Mouse (Mus musculus) brown adipose tissue, adult 24 weeks (tissue): ENCODE data around the gene Jak2. TPM values are rescaled to one million over a fixed set of nuclear protein-coding genes. Genes with fewer than 3 reads are reported as not detected.

Experiments
- H3K27ac ChIP-seq: fragments of 200-500 bp; replicated peaks from 2 replicates; pipeline ENCODE4 v1.5.1; 2012; ENCODE audit warnings: low read depth, mild to moderate bottlenecking, low read length
- H3K4me1 ChIP-seq: fragments of 200-500 bp; 2 replicates; pipeline ENCODE4 v1.6.1; 2012; ENCODE audit warnings: low read length, mixed read lengths; ENCODE audit not compliant: control insufficient read depth, insufficient read depth, insufficient read length
- H3K4me3 ChIP-seq: fragments of 200-500 bp; 2 replicates; pipeline ENCODE4 v1.5.1; 2012; ENCODE audit warnings: low read depth, mild to moderate bottlenecking, low read length, moderate library complexity; ENCODE audit not compliant: insufficient read depth
- polyA plus RNA-seq: library from polyadenylated mRNA; stranded (reverse); fragments of >200 nt; gene quantifications from 2 replicates; pipeline ENCODE4 v1.2.4, GENCODE M21; 2012; ENCODE audit not compliant: missing spikeins, insufficient read depth, insufficient read length

Gene Jak2
- polyA plus RNA-seq, 1 experiment: 11.6 TPM

DNA sequence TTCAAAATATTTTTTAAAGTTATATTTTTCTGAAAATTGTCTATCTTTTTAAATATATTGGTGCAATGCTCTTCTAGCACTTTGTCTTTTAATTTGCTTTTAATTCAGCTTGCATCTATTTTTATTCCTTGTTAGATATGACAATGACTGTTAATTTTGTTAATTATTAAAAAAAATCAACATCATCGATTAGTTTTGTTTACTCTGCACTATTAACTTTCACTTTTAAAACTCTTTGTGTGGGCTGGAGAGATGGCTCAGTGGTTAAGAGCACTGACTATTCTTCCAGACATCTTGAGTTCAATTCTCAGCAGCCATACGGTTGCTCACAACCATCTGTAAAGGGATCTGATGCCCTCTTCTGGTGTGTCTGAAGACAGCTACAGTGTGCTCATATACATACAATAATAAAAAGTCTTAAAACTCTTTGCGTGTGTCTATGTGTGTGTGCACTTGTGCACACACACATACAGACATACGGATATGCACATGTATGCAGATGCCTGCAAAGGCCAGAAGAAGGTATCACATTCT, 17.2 kb downstream of the Jak2 start:
- H3K4me3 ChIP-seq: no peak overlapping the region
- H3K27ac ChIP-seq: no peak overlapping the region
- peaks cover 18% of the 10 kb centered on the region for H3K4me1 ChIP-seq

DNA sequence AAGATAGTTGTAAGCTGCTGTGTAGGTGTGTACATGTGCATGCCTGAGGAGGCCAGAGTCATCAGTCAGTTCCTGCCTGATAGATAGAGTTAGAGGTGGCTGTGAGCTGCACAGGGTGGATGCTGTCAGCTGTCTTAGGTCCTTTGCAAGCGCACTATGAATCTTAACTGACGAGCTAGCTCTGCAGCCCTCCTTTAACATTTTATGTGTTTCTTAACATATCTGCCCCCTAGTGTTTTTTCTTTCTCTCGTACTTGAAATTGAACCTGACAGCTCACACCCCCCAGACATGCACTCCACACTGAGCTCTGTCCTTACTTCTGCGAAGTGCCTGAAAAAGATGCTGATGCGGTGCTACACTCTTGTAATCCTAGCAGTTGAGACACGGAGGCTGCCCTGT, 18.6 kb downstream of the Jak2 start:
- Histone ChIP-seq H3K4me1 (peaks cover 11% of the 10 kb centered on the region), H3K4me3 (no peak overlapping the region), H3K27ac (no peak overlapping the region)

DNA sequence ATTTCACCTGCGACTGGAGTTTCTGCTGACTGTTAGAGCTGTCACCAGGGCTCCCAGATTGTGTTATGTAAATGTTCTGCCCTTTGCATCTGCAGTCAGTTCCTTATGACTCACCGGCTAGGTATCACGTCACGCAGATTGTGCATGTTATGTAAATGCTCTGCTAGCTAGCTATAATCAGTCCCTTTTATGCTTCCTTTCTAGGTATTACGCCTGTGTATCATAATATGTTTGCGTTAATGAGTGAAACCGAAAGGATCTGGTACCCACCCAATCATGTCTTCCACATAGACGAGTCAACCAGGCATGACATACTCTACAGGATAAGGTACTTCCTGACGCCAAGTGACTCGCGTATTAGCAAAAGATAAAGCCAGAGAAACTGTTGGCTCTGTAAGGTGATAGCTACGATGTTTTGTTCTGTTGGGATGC, 19.5 kb downstream of the Jak2 start:
- Histone ChIP-seq H3K4me3 (no peak overlapping the region), H3K27ac (no peak overlapping the region), H3K4me1 (peaks cover 5% of the 10 kb centered on the region; the same call in 1 of the 2 replicates)

DNA sequence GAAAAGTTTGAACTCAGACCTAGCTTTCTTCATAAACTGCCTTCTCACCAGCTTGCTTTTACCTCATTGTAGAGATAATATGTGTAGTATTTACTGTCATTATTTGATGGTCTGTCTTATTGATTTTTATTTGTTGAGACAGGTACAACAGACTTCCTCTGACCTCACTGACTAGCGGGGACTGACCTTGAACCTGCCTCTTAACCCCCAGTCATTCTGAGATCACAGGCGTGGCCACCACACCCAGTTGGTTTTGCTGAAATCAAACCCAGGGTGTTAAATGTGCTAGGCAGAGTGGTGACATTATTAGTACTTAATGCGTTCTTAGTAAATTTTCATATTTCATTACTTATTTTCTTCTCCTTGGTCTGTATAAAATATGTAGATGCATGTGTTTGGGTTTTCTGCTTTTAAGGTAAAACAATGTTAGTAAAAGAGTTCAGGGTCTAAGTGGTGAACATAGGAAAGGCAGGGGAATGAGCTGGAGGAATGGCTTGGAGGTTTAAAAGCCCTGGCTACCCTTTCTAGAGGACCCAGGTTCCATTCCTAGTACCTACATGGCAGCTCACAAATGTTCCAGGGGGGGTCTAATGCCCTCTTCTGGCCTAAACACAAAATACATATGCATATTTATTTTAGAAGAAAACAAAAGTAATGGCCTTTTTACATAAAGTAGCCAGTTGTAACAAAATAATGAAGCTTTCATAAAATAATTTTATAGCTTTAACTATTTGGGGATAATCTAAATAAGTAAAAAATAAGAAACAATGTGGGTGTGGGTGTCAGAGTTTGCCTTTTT, 20.6 kb downstream of the Jak2 start:
- no peak overlapping the region for H3K4me3 ChIP-seq
- H3K27ac ChIP-seq: no peak overlapping the region
- peaks cover 5% of the 10 kb centered on the region; the same call in 1 of the 2 replicates for H3K4me1 ChIP-seq

DNA sequence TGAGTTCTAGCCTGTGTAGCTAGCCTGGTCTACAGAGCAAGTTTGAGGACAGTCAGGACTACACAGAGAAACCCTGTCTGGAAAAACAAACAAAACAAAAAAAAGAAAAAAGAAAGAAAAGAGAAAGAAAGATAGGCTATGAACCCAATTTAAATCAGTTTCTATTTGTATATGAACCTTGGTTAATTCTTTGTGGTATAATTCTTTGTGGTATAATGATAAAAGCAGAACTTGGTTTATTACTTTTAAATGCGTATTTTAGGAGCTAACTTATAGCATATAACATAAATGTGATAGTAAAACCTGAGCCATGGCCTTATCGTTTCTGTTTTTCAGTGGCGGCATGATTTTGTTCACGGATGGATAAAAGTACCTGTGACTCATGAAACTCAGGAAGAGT, 24.8 kb downstream of the Jak2 start:
- Histone ChIP-seq H3K4me1 (no peaks in the 10 kb centered on the region), H3K4me3 (no peak overlapping the region), H3K27ac (no peak overlapping the region)

DNA sequence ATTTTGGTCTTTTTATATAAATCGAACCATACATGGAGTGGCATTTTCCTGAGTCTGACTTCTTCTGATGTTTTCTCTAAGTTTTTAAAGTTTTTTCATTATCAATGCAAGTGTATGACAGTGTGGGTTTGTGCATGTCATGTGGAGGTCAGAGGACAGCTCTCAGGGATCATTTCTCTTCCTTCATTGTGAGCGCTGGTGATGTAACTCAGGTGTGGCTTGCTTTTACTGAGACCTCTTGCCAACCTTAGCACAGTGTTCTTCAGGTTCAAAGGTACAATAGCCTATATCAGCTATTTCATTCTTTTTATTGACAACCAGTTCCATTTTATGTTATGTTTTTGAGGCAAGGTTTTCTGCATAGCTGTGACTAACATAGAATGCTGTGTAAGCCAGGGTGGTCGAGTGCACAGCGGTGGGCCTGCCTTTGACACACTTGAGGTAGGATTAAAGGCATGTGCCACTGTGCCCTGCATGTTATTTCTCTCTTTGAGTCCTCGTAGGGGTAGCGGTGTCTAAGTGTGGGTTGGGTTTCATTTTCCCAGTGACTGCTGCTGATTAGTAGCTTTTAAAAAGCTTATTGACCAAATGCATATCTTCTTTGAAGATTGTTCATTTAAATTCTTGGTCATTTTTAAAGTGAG, 27.4 kb downstream of the Jak2 start:
- H3K27ac ChIP-seq: no peak overlapping the region
- no peak overlapping the region for H3K4me3 ChIP-seq
- H3K4me1 ChIP-seq: no peaks in the 10 kb centered on the region

DNA sequence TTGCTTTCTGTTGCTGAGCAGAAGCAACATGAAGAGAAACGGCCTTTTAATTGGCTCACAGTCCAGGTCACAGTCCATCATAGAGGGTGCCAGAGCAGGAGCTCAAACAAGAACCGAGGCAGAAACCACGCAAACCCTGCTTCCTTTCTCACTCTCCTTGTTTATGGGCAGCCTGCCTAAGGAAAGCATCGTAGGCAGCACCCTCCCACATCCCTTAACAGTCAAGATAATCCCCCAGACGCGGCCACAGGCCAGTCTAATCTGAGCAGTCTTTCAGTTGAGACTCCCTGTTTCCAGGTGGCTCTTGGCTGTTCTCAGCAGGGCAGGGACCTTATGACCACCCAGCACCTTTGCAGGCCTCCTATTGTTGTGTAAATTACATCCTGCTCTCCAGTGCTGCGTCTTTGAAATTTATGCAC, 33.8 kb downstream of the Jak2 start:
- Histone ChIP-seq H3K27ac (no peak overlapping the region), H3K4me3 (no peak overlapping the region), H3K4me1 (no peaks in the 10 kb centered on the region; the same call in 1 of the 2 replicates)

DNA sequence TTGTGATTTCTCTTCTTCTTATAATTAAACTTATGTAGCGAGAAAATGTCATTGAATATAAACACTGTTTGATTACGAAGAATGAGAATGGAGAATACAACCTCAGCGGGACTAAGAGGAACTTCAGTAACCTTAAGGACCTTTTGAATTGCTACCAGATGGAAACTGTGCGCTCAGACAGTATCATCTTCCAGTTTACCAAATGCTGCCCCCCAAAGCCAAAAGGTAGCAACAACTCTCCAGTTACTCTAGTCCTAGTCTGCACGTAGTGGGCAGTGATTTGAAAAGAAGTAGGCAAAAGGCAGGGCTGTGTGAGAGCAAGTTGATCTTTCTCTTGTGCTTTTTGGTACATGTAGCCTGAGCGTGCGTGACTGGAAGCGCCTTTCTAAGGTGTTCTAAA, 36.2 kb downstream of the Jak2 start:
- Histone ChIP-seq H3K4me1 (no peaks in the 10 kb centered on the region; the same call in 1 of the 2 replicates), H3K4me3 (no peak overlapping the region), H3K27ac (no peak overlapping the region)

DNA sequence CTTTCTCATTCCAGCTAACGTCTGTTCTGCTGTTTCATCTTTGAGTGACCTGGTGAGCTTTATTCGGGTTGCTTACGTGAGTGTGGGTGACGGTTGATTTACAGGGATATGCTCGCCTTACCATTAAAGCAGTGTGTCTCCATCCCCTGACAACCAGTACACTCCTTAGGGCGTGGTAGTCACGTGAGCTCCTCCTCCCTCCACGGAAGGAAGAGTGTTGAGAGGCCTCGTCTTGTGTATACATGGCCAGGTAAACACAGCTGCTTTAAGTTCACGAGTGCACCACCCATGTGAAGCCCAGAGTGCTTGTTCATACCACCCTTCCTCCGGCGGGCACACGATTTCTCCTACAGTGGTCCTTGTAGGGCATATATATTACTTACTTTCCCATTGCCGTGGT, 39.9 kb downstream of the Jak2 start:
- no peaks in the 10 kb centered on the region for H3K4me1 ChIP-seq
- H3K27ac ChIP-seq: no peak overlapping the region
- H3K4me3 ChIP-seq: no peak overlapping the region

DNA sequence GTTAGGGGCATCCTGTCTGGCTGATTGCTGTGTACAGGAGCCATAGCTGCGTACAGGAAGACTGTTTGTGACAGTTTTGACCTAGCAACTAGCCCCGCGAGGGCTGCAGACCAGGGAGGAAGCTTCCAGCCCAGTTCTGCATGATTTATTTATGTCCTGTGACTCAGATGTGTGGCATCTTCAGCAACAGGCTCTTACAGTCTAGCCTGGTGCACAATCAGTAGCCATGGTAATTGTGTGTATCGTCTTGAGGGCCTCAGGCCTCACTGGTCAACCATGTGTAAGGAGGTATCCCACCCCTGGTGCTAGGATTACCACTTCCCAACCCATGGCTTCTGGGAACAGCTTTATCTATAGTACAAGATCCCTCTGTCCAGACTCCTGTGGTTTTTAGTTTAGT, 40.9 kb downstream of the Jak2 start:
- Histone ChIP-seq H3K27ac (no peak overlapping the region), H3K4me1 (no peaks in the 10 kb centered on the region)

DNA sequence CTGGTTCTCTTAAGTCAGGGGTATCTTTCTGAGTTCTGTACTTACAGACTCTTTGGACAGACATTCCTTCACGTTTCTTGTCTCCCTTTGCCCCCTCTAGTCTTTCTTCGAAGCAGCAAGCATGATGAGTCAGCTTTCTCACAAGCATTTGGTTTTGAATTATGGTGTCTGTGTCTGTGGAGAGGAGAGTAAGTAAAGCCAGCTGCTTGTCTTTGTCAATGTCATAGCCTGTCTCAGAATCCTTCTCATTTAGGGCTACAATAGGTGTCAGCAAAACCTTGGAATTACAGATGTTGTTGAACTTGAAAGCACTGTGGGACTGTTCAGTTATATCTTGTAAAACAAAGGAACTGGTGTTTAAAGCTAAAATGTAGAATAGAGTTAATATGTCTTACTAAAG, 43.1 kb downstream of the Jak2 start:
- H3K4me1 ChIP-seq: no peaks in the 10 kb centered on the region
- no peak overlapping the region for H3K27ac ChIP-seq
- no peak overlapping the region for H3K4me3 ChIP-seq

More for the DNA sequence above, 40.9 kb downstream of the Jak2 start:
- H3K4me3 ChIP-seq: no peak overlapping the region

DNA sequence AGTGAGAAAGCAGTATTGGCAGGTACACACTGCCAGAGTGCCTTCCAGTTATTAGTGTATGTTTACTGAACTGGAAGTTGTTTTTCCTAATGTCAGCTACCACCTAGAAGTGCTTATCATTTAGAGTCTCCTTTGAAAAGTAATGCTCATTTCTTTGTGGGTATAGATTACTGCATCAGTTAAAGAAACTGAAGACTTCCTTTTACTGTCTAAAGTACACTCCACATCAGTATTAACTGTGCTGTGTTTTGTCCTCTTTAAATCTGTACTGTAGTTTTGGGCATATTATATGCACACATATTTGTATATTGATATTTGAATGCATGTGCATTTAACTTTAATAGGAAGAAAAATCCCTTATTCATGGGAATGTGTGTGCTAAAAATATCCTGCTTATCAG, 44.5 kb downstream of the Jak2 start:
- Histone ChIP-seq H3K4me3 (no peak overlapping the region), H3K27ac (no peak overlapping the region), H3K4me1 (no peaks in the 10 kb centered on the region)

DNA sequence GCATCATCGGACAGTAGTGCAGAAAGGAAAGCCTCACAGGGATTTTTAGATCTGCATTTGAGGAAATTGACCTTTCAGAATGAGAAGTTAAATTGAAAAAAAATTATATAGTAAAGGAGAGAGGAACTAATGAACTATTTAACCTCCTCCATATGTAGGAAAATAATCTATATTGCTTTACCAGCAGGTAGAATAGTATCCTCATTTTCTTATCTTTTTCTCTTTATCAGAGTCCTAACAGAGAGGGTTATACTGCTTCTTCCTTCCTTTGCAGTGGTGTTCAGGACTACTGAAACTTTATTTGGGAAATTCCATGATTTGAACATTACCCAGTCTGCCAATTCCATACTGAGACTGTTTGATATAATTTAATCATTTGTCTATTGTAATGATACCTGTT, 45.7 kb downstream of the Jak2 start:
- no peak overlapping the region for H3K4me3 ChIP-seq
- H3K27ac ChIP-seq: no peak overlapping the region
- no peaks in the 10 kb centered on the region for H3K4me1 ChIP-seq

DNA sequence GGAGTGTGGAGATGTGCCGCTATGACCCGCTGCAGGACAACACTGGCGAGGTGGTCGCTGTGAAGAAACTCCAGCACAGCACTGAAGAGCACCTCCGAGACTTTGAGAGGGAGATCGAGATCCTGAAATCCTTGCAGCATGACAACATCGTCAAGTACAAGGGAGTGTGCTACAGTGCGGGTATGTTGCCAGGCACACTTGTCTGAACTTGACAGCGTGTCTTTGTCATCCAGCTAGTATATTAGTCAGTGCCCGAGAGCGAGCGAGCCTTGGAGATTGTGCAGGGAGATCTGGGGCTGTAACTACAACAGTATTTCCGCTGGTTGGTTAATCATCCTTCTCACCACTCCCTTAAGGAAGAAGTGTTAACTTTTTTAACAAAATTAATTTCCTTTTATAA, 49.3 kb downstream of the Jak2 start:
- H3K4me1 ChIP-seq: no peaks in the 10 kb centered on the region
- no peak overlapping the region for H3K4me3 ChIP-seq
- no peak overlapping the region for H3K27ac ChIP-seq

DNA sequence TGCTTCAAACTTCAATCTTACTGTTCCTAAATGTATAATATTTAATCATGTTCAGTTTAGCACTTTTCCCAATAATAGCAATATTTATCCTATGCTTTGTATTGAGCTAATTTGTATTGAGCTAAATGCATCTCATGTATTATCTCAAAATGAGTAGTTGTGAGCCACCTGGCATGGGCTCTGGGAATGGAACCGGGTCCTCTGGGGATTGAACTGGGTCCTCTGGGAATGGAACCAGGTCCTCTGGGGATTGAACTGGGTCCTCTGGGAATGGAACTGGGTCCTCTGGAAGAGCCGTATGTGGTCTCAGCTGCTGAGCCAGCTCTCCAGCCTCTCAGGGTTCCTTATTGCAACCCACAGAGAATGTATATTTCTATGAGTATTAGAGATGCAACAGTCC, 50.5 kb downstream of the Jak2 start:
- H3K4me3 ChIP-seq: no peak overlapping the region
- H3K4me1 ChIP-seq: no peaks in the 10 kb centered on the region

DNA sequence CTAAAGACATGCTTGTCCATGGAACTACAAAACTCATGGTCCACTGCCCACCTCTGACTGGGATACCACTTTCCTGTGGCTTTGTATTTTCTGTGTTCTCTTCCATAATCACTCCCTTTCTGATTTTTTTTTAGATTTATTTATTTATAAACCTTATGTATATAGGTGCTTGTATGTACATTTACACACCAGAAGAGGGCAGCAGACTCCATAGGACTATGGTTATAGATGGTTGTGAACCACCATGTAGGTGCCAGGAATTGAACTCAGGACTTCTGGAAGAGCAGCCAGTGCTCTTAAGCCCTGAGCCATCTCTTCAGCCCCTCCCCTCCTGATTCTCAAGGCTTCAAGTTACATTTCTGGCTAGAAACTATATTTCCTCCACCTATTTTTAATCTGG, 57.2 kb downstream of the Jak2 start:
- H3K4me1 ChIP-seq: no peaks in the 10 kb centered on the region
- no peak overlapping the region for H3K4me3 ChIP-seq
- H3K27ac ChIP-seq: no peak overlapping the region

More for the DNA sequence above, 50.5 kb downstream of the Jak2 start:
- H3K27ac ChIP-seq: no peak overlapping the region
